Mouse (Mus musculus) heart, embryonic 10.5 days (tissue): Measurements from ENCODE around the gene 1110059E24Rik. TPM values are rescaled to one million over a fixed set of nuclear protein-coding genes. Genes with fewer than 3 reads are reported as not detected.

Experiments used
- DNase-seq: peaks from one replicate; pipeline ENCODE4 v3.0.0-alpha.2; 2017; ENCODE audit warnings: low spot score
- H3K27ac ChIP-seq: fragments of 300-500 bp; sonication (generic); 2 replicates; pipeline ENCODE4 v1.5.1; 2016; ENCODE audit warnings: mild to moderate bottlenecking
- H3K27me3 ChIP-seq: fragments of 300-500 bp; sonication (generic); 2 replicates; pipeline ENCODE4 v1.6.1; 2016; ENCODE audit warnings: mild to moderate bottlenecking; ENCODE audit not compliant: poor library complexity, insufficient read depth, severe bottlenecking
- H3K36me3 ChIP-seq: fragments of 300-500 bp; sonication (generic); 2 replicates; pipeline ENCODE4 v1.6.1; 2016; ENCODE audit warnings: mild to moderate bottlenecking, moderate library complexity
- H3K4me1 ChIP-seq: fragments of 300-500 bp; sonication (generic); 2 replicates; pipeline ENCODE4 v1.6.1; 2016; ENCODE audit warnings: mild to moderate bottlenecking
- H3K4me3 ChIP-seq: fragments of 300-500 bp; sonication (generic); 2 replicates; pipeline ENCODE4 v1.5.1; 2016; ENCODE audit warnings: mild to moderate bottlenecking, moderate library complexity
- H3K9me3 ChIP-seq: fragments of 300-500 bp; sonication (generic); 2 replicates; pipeline ENCODE4 v1.6.1; 2016; ENCODE audit warnings: mild to moderate bottlenecking, moderate library complexity
- WGBS: fragments of 180-500 bp; shearing (Covaris S2); methylation state at CpG from one replicate; pipeline ENCODE4 v1.1.7; 2016; 5-methylcytosine and 5-hydroxymethylcytosine counted together
- polyA plus RNA-seq: library from polyadenylated mRNA; unstranded; fragments of >200 nt; fragmentation: Nextera tagmentation; extraction: Ambion mirVana; gene quantifications from 2 replicates; pipeline ENCODE4 v1.2.1, GENCODE M21; 2016

The 1110059E24Rik gene
- polyA plus RNA-seq, 1 experiment from 2014 or later = 54.2 TPM

DNA sequence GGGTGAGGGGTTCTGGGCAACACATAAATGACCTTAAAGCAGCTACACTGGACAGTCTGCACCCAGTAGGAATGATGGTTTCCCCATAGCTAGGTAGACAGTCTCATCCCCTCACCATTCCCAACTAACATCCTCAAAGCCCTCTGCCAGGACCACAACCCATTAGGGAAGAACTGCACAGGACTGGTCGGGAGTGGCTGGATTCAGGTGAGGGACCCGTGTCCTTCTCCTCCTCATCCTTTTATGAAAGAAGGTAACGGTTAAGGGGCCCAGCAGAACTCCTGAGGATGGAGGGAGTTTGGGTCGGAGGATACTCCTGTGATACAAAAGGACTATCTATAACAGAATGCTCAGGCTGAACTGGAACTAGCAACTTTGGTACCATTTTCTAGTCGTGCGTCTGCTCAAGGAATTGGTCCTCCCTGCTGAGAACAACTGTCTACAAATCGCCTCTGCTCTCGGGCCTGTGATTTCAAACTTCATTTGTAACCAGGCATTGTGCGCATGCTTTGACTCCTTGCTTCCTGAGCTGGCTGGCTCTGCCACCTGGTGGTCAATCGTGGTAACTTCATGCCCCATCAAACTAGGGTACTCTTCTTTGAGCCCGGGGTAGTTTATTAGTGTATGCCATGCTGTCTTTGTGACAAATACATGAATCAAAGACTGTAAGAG, 88.9 kb downstream of the 1110059E24Rik start:
- H3K4me1 ChIP-seq = no peaks in the 10 kb centered on the region
- DNase-seq = no peak
- no peak overlapping the region for H3K27ac ChIP-seq
- no peaks in the 10 kb centered on the region for H3K9me3 ChIP-seq
- no peaks in the 10 kb centered on the region for H3K36me3 ChIP-seq
- H3K27me3 ChIP-seq = no peaks in the 10 kb centered on the region
- 29% methylated on average over 11 of the region's 11 CpGs for WGBS
- H3K4me3 ChIP-seq = peak overlapping the region; percentile 3; the same call in 1 of the 2 replicates

GRCm38 (mm10) chr19:21562996-21563395, 89.8 kb downstream of the 1110059E24Rik start:
- Histone ChIP-seq H3K36me3 (no peaks in the 10 kb centered on the region), H3K27ac (no peak overlapping the region), H3K4me1 (no peaks in the 10 kb centered on the region), H3K4me3 (no peak overlapping the region), H3K9me3 (no peaks in the 10 kb centered on the region), H3K27me3 (no peaks in the 10 kb centered on the region)
- 63% methylated on average over 3 of the region's 3 CpGs for WGBS
- no peak for DNase-seq

DNA sequence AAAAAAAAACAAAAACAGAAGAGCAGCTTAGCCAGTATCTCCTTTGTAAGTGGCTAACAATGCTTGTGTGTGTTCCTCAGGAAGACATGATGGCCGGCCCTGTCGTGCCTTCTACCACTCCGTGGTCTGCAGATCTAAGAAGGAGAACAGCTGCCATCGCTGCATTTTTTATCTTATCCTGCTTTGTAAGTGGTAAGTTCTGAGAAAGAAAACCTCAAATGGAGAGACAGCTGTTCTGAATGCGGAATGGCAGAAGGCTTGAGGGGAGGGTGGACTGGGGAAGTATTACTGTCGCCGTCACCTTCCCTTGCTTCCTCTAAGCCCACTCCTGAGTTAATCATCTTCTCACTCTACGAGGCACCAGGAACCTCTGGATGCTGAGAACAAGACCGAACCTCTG, 100.0 kb downstream of the 1110059E24Rik start:
- H3K4me1 ChIP-seq = no peaks in the 10 kb centered on the region
- H3K9me3 ChIP-seq = no peaks in the 10 kb centered on the region
- no peak overlapping the region for H3K4me3 ChIP-seq
- no peak overlapping the region for H3K27ac ChIP-seq
- DNase-seq = no peak
- H3K36me3 ChIP-seq = no peaks in the 10 kb centered on the region
- H3K27me3 ChIP-seq = no peaks in the 10 kb centered on the region
- WGBS = 68% methylated on average over 9 of the region's 9 CpGs

DNA sequence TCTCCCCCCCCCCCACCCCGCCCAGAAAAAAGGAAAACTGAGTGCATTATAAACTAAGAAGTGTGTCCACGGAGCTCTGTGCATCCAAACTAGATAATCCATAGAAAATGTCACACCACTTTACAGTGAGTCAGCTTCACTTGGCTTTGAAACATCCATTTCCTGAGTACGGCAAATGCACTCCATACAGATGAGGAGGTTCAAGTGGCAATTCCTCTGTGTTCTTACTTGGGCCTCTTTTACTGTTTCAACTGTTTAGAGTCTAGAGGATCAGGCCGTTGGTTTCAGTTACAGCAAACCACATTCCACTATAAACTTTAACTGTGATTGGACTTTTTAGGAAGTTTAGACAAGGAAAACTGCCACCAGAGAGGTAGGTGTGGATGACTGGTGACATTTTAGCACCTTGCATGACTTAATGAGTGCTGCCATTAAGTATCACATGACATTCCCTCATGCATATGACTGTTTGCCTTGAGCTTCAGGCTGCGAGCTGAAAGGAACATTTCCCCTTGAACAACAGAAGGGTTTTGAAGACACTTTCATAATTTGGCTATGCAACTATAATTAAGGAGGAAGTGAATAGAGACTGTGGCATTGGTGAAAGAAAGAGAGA, 100.7 kb downstream of the 1110059E24Rik start:
- no peak for DNase-seq
- 67% methylated on average over 5 of the region's 5 CpGs for WGBS
- H3K4me1 ChIP-seq = no peaks in the 10 kb centered on the region
- no peaks in the 10 kb centered on the region for H3K36me3 ChIP-seq
- no peaks in the 10 kb centered on the region for H3K9me3 ChIP-seq
- H3K27ac ChIP-seq = no peak overlapping the region
- no peak overlapping the region for H3K4me3 ChIP-seq
- H3K27me3 ChIP-seq = no peaks in the 10 kb centered on the region

DNA sequence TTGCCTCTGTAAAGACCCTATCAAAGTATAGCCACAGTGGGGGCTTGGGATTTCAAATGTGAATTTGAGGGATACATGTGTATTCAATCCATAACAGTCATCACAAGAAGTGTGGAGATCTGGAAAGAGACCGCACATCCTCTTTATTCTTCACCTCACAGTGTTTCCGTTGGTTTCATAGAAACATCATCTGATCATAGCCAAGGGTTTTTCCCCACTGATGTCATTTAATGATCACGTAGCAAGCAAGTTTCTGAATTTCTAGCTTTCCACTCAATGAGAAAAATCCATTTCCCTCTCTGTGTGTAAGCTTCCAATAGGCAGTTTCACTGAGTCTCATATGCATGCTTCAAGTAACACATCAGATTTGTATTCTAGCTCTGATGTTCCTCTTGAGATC, 103.1 kb downstream of the 1110059E24Rik start:
- Histone ChIP-seq H3K9me3 (no peaks in the 10 kb centered on the region), H3K36me3 (no peaks in the 10 kb centered on the region), H3K27me3 (no peaks in the 10 kb centered on the region), H3K4me3 (no peak overlapping the region), H3K4me1 (no peaks in the 10 kb centered on the region), H3K27ac (no peak overlapping the region)
- 79% methylated on average over 3 of the region's 3 CpGs for WGBS
- DNase-seq = no peak

DNA sequence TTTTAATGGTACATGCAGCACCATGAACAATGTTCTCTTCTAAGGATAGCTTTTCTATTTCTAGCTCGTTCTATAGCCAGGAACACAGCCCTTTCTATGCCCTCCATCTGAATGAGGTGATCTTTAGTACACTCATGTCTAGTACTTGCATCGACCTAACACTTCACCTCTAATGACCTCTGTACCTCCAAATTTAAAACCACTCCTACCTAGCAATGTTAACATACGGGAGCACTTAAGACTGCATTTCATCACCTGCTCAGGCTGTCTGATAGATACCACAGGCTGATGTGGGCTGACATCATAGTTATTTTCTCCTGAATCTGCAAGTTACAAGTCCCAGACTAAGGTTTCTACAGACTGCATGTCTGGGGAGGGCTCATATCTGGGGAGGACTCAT, 103.8 kb downstream of the 1110059E24Rik start:
- H3K36me3 ChIP-seq = no peaks in the 10 kb centered on the region
- H3K4me1 ChIP-seq = no peaks in the 10 kb centered on the region
- no peak overlapping the region for H3K27ac ChIP-seq
- H3K27me3 ChIP-seq = no peaks in the 10 kb centered on the region
- H3K9me3 ChIP-seq = no peaks in the 10 kb centered on the region
- no peak for DNase-seq
- no peak overlapping the region for H3K4me3 ChIP-seq
- WGBS = 48% methylated on average over 3 of the region's 3 CpGs

GRCm38 (mm10) chr19:21537125-21537524, 115.7 kb downstream of the 1110059E24Rik start:
- Histone ChIP-seq H3K36me3 (no peaks in the 10 kb centered on the region), H3K4me1 (no peaks in the 10 kb centered on the region), H3K27me3 (no peaks in the 10 kb centered on the region), H3K9me3 (no peaks in the 10 kb centered on the region), H3K4me3 (no peak overlapping the region), H3K27ac (no peak overlapping the region)
- WGBS = 50% methylated on average over 3 of the region's 3 CpGs
- DNase-seq = no peak

Other genes starting within 250 kb of the 1110059E24Rik start
- gene Gda, start 179.5 kb downstream of the 1110059E24Rik start, polyA plus RNA-seq = 0.16 TPM in 1 of 2 replicates, not detected in the other
- 15.1 and 20.7 TPM in 2 replicates for gene Abhd17b, start 209 bp upstream of the 1110059E24Rik start, polyA plus RNA-seq
- 63.1 and 110 TPM in 2 replicates for gene Cemip2, start 125.4 kb upstream of the 1110059E24Rik start, polyA plus RNA-seq